Comparison of ENCODE assay signal across 8 mouse cellular contexts in the genomic region with DNA sequence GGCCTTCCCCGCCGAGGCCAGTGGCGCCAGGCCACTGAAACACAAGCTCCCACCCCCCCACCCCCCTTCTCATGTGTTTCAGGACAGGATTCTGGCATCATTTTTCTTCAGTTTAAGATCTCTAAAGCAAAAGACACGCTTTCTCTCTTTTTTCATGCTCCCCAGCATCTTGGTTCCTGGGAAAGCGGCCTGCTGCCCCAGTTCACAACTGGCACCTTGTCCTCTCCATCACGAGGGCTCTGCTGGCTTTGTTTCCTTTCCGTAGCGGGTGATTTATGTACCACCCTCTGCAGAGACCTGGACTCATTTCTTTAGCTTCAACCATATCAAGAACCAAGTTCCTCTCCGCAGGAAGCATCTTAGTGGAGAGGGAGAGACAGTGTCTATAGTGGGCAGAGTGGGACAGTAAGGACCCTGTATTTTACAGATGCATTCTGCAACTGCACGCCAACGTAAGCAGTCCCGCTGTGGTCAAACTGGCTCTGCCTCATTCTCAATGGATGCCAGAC. TPM values are rescaled to one million over a fixed set of nuclear protein-coding genes. Genes with fewer than 3 reads are reported as not detected.
DNase-seq lines count a peak whose midpoint lies in the region; ATAC-seq and TF ChIP-seq lines count a peak whose summit lies in the region.

No protein-coding gene starts in this region.

- no peaks in the 10 kb centered on the region for H3K27me3 ChIP-seq in embryonic facial prominence, embryonic 13.5 days
- no peaks in the 10 kb centered on the region for H3K27me3 ChIP-seq in kidney, adult 2 months (replicated peaks; ENCODE audit: control insufficient read depth, insufficient read depth, low read length)
- H3K27me3 ChIP-seq in midbrain, embryonic 15.5 days (replicated peaks) = no peaks in the 10 kb centered on the region

- WGBS in embryonic facial prominence, embryonic 13.5 days = 16% methylated on average over 12 of the region's 12 CpGs
- WGBS in kidney, adult 2 months = 32% methylated on average over 12 of the region's 12 CpGs
- 17% methylated on average over 12 of the region's 12 CpGs for WGBS in midbrain, embryonic 15.5 days

- peak overlapping the region; percentile 90 for H3K4me2 ChIP-seq in embryonic facial prominence, embryonic 13.5 days
- H3K4me2 ChIP-seq in midbrain, embryonic 15.5 days = peak overlapping the region; percentile 94

- peak overlapping the region; percentile 96 for H3K27ac ChIP-seq in embryonic facial prominence, embryonic 13.5 days
- peak overlapping the region; percentile 84; the same call in 1 of the 2 replicates for H3K27ac ChIP-seq in kidney, adult 2 months (ENCODE audit: insufficient read depth, low read depth, low read length)
- peak overlapping the region; percentile 95 for H3K27ac ChIP-seq in midbrain, embryonic 15.5 days

- H3K4me1 ChIP-seq in embryonic facial prominence, embryonic 13.5 days = peaks cover 30% of the 10 kb centered on the region
- peaks cover 5% of the 10 kb centered on the region; the same call in 1 of the 2 replicates for H3K4me1 ChIP-seq in kidney, adult 2 months (ENCODE audit: control insufficient read depth, insufficient read depth, low read length)
- peaks cover 31% of the 10 kb centered on the region for H3K4me1 ChIP-seq in midbrain, embryonic 15.5 days

- TF ChIP-seq CTCF in kidney, adult 2 months (conservative IDR thresholded peaks at IDR 0.05; ENCODE audit: insufficient read depth, insufficient read length, low read depth, low read length) = no peak

- H3K9me3 ChIP-seq in embryonic facial prominence, embryonic 13.5 days = no peaks in the 10 kb centered on the region
- no peaks in the 10 kb centered on the region for H3K9me3 ChIP-seq in midbrain, embryonic 15.5 days

- H3K36me3 ChIP-seq in embryonic facial prominence, embryonic 13.5 days = no peaks in the 10 kb centered on the region
- H3K36me3 ChIP-seq in kidney, adult 2 months (ENCODE audit: control insufficient read depth, insufficient read depth, low read length) = no peaks in the 10 kb centered on the region
- no peaks in the 10 kb centered on the region for H3K36me3 ChIP-seq in midbrain, embryonic 15.5 days (replicated peaks)

- no peak for ATAC-seq in embryonic facial prominence, embryonic 13.5 days (ENCODE audit: insufficient number of reproducible peaks, insufficient read depth, low FRiP score, low TSS enrichment, low read depth)
- no peak for ATAC-seq in midbrain, embryonic 15.5 days (replicated peaks)

- TF ChIP-seq POLR2A in kidney, adult 2 months (IDR thresholded peaks at IDR 0.05; ENCODE audit: low read depth, low read length) = no peak

- peak overlapping the region; percentile 75 for H3K9ac ChIP-seq in embryonic facial prominence, embryonic 13.5 days
- H3K9ac ChIP-seq in midbrain, embryonic 15.5 days = peak overlapping the region; percentile 67

- peak; percentile 14 for DNase-seq in layer of hippocampus, adult 9-11 months
- no peak for DNase-seq in layer of hippocampus, adult 18-20 months (ENCODE audit: low spot score in 2 of 2)
- peak; percentile 45 for DNase-seq in brain, adult 2 months (ENCODE audit: low read depth, low spot score)
- DNase-seq in kidney, adult 2 months = peak; percentile 38
- no peak for DNase-seq in adipocyte (ENCODE audit: low spot score)
- no peak for DNase-seq in Muller cell, postnatal 12 days (ENCODE audit: inconsistent ontology term)

- H3K4me3 ChIP-seq in embryonic facial prominence, embryonic 13.5 days = peak overlapping the region; percentile 96
- H3K4me3 ChIP-seq in kidney, adult 2 months (ENCODE audit: insufficient read depth, low read depth, low read length) = peak overlapping the region; percentile 89
- H3K4me3 ChIP-seq in midbrain, embryonic 15.5 days = peak overlapping the region; percentile 98

RNA-seq across cellular contexts. Expression of a gene that starts 0.9 kb away (rescaled TPM):
- total RNA-seq in layer of hippocampus, adult 18-20 months (2021) = 100 to 1,000 TPM; 460 to 466 TPM
- polyA plus RNA-seq in embryonic facial prominence, embryonic 13.5 days (2015; fragmentation: Nextera tagmentation; extraction: Ambion mirVana) = 210 and 245 TPM in 2 replicates
- 556 and 574 TPM in 2 replicates for polyA plus RNA-seq in kidney, adult 2 months (2012; rRNA removed)
- 326 and 328 TPM in 2 replicates for polyA plus RNA-seq in midbrain, embryonic 15.5 days (2015; fragmentation: Nextera tagmentation; extraction: Ambion mirVana)

Comparison
In these comparisons a context has a peak if more than half of its experiments do, and no peak if none do; other contexts are left out.
1. DNase-seq: peak in layer of hippocampus, adult 9-11 months (single experiment), brain, adult 2 months (single experiment) and kidney, adult 2 months (single experiment); none in layer of hippocampus, adult 18-20 months (0 of 2), adipocyte (single experiment) and Muller cell, postnatal 12 days (single experiment).
2. Peak in every context shown above with its lines, with median percentiles within 50 percentile points of each other: H3K27ac ChIP-seq and H3K4me3 ChIP-seq.